Mouse (Mus musculus): Measurements from ENCODE around the gene Eng.

- TF ChIP-seq CTCF (IDR thresholded peaks at IDR 0.05; ENCODE audit: control insufficient read depth, insufficient read depth, insufficient replicate concordance, low read depth, low read length), result no peak
- TF ChIP-seq POLR2A (IDR thresholded peaks at IDR 0.05; ENCODE audit: control insufficient read depth, low read depth, low read length), result no peak
Measured at GRCm38 (mm10) chr2:32724832-32725790, 78.7 kb downstream of the Eng start.
